Mouse (Mus musculus) limb, embryonic 10.5 days (tissue): Measurements from ENCODE around the gene Ctbp2. TPM values are rescaled to one million over a fixed set of nuclear protein-coding genes. Genes with fewer than 3 reads are reported as not detected.

Experiments used
- DNase-seq: peaks from one replicate; pipeline ENCODE4 v3.0.0-alpha.2; 2017; ENCODE audit warnings: low spot score
- H3K27ac ChIP-seq: fragments of 300-500 bp; sonication (generic); 2 replicates; pipeline ENCODE4 v1.5.1; 2016; ENCODE audit warnings: mild to moderate bottlenecking
- H3K27me3 ChIP-seq: fragments of 300-500 bp; sonication (generic); 2 replicates; pipeline ENCODE4 v1.6.1; 2016; ENCODE audit warnings: low read depth, mild to moderate bottlenecking; ENCODE audit not compliant: poor library complexity, severe bottlenecking
- H3K36me3 ChIP-seq: fragments of 300-500 bp; sonication (generic); 2 replicates; pipeline ENCODE4 v1.6.1; 2016; ENCODE audit warnings: mild to moderate bottlenecking, moderate library complexity
- H3K4me1 ChIP-seq: fragments of 300-500 bp; sonication (generic); 2 replicates; pipeline ENCODE4 v1.6.1; 2016
- H3K4me3 ChIP-seq: fragments of 300-500 bp; sonication (generic); 2 replicates; pipeline ENCODE4 v1.5.1; 2016; ENCODE audit warnings: mild to moderate bottlenecking, moderate library complexity
- H3K9me3 ChIP-seq: fragments of 300-500 bp; sonication (generic); replicated peaks from 2 replicates; pipeline ENCODE4 v1.6.1; 2016; ENCODE audit warnings: mild to moderate bottlenecking
- WGBS: fragments of 180-500 bp; shearing (Covaris S2); methylation state at CpG from one replicate; pipeline ENCODE4 v1.1.7; 2016; 5-methylcytosine and 5-hydroxymethylcytosine counted together
- polyA plus RNA-seq: library from polyadenylated mRNA; unstranded; fragments of >200 nt; fragmentation: Nextera tagmentation; extraction: Ambion mirVana; gene quantifications from 2 replicates; pipeline ENCODE4 v1.2.1, GENCODE M21; 2016

The Ctbp2 gene
- polyA plus RNA-seq, 1 experiment from 2014 or later = 145 TPM

GRCm38 (mm10) chr7:133044721-133045120, 79.4 kb downstream of the Ctbp2 start:
- peaks cover 65% of the 10 kb centered on the region for H3K4me1 ChIP-seq
- H3K9me3 ChIP-seq = no peaks in the 10 kb centered on the region
- no peaks in the 10 kb centered on the region for H3K27me3 ChIP-seq
- WGBS = 60% methylated on average over 4 of the region's 4 CpGs
- no peak overlapping the region for H3K27ac ChIP-seq
- H3K36me3 ChIP-seq = peaks cover 44% of the 10 kb centered on the region
- no peak overlapping the region for H3K4me3 ChIP-seq
- no peak for DNase-seq

DNA sequence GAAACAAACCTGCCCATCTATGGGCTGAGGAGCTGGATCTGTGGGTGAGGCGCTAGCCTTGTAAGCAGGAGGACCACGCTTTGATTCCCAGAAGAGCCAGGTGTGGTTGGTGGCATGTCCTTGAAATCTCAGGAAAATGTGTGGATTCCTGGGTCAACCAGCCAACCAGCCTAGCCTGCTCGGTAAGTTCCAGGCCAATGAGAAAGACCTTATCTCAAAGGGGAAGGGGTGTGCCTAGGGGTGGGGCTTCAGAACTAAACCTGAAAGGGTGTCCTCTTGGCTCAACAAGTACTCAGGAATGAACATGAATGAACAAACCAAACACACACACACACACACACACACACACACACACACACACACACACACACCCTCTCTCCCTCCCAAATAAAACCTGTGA, 82.4 kb downstream of the Ctbp2 start:
- Histone ChIP-seq H3K36me3 (peaks cover 38% of the 10 kb centered on the region), H3K4me1 (peaks cover 82% of the 10 kb centered on the region), H3K27me3 (no peaks in the 10 kb centered on the region), H3K27ac (peak overlapping the region; percentile 30; the same call in 1 of the 2 replicates), H3K4me3 (no peak overlapping the region), H3K9me3 (no peaks in the 10 kb centered on the region)
- DNase-seq = no peak
- 71% methylated on average over 3 of the region's 3 CpGs for WGBS

DNA sequence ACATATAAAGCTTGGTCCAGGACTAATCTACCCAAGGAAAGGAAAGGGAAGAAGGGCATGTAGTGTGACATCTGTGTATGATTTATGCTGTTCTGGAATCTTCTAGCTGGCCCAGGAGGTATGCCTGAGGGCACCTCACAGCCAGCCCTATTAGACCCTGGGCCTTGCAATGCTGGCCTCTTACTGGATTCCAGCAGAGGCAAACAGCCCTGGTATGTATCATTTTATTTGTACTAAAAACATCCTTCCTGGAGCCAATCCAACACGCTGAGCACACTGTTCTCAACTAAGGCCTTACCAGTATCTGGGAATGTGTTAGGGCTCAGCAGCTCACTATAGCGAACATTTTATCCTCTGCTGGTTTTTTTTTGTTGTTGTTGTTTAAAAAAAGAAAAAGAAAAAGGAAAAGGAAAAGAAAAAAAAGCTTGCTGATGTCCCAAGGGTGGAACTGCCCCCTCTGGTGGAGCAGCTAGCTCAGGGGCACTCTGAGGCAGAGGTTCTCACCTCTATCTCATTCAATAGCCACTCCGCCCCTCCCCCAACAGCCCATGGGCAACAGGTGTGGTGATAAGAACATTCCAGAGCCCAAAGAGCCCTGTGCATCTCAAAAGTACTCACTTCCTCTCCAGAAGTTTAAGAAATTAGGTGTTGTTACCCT, 83.3 kb downstream of the Ctbp2 start:
- Histone ChIP-seq H3K4me1 (peaks cover 92% of the 10 kb centered on the region), H3K4me3 (no peak overlapping the region), H3K27me3 (no peaks in the 10 kb centered on the region), H3K9me3 (no peaks in the 10 kb centered on the region), H3K27ac (peak overlapping the region; percentile 39; the same call in 1 of the 2 replicates), H3K36me3 (peaks cover 32% of the 10 kb centered on the region)
- WGBS = 89% methylated on average over 3 of the region's 3 CpGs
- no peak for DNase-seq

DNA sequence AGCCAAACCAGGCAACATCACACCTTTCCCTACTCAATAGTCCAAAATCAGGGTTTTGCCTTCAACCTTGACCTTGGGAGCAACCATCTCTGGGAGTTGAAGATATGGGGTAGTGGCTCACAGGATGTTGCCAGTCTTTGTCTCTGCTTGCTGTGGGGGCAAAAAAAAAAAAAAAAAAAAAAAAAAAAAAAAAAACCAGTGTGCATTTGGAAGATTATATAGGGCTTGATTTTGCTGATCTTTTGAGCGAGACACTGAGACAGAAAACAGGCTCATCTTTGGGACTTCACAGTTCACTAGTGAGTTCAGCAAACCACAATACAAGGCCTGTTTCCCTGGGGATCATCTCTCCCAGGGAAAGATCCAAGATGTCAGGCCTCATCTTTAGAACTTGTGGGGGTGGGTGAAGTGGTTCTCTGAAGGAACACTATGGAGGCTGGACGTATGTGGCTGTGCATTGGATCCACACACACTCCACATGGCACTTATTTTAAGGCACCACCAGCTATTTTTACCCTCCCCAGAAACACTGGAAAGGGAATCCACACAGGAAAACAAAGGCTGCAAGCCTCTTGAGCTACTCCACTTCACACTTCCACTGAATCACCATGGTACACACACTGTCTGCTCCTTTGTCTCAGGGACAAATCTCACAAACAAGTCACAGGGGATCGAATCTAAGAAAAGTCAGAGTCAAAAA, 84.4 kb downstream of the Ctbp2 start:
- H3K27me3 ChIP-seq = no peaks in the 10 kb centered on the region
- H3K36me3 ChIP-seq = peaks cover 27% of the 10 kb centered on the region
- no peak for DNase-seq
- H3K4me3 ChIP-seq = no peak overlapping the region
- peaks cover 92% of the 10 kb centered on the region for H3K4me1 ChIP-seq
- H3K9me3 ChIP-seq = no peaks in the 10 kb centered on the region
- 80% methylated on average over 3 of the region's 3 CpGs for WGBS
- peak overlapping the region; percentile 39; the same call in 1 of the 2 replicates for H3K27ac ChIP-seq

GRCm38 (mm10) chr7:133037618-133038017, 86.5 kb downstream of the Ctbp2 start:
- Histone ChIP-seq H3K9me3 (no peaks in the 10 kb centered on the region), H3K4me1 (peaks cover 100% of the 10 kb centered on the region), H3K36me3 (peaks cover 10% of the 10 kb centered on the region; the same call in 1 of the 2 replicates), H3K27ac (peak overlapping the region; percentile 86), H3K4me3 (peak overlapping the region; percentile 28), H3K27me3 (no peaks in the 10 kb centered on the region)
- 16% methylated on average over 4 of the region's 4 CpGs for WGBS
- DNase-seq = peak; percentile 75

GRCm38 (mm10) chr7:133037217-133037616, 86.9 kb downstream of the Ctbp2 start:
- 18% methylated on average over 5 of the region's 5 CpGs for WGBS
- DNase-seq = peak; percentile 78
- Histone ChIP-seq H3K27ac (peak overlapping the region; percentile 86), H3K4me1 (peaks cover 99% of the 10 kb centered on the region), H3K9me3 (no peaks in the 10 kb centered on the region), H3K27me3 (no peaks in the 10 kb centered on the region), H3K36me3 (peaks cover 10% of the 10 kb centered on the region; the same call in 1 of the 2 replicates), H3K4me3 (peak overlapping the region; percentile 28)

- DNase-seq = no peak
- H3K27me3 ChIP-seq = no peaks in the 10 kb centered on the region
- peak overlapping the region; percentile 86 for H3K27ac ChIP-seq
- H3K4me1 ChIP-seq = peaks cover 92% of the 10 kb centered on the region
- no peak overlapping the region for H3K4me3 ChIP-seq
- peaks cover 15% of the 10 kb centered on the region for H3K36me3 ChIP-seq
- H3K9me3 ChIP-seq = no peaks in the 10 kb centered on the region
Measured at GRCm38 (mm10) chr7:133035901-133036300, 88.3 kb downstream of the Ctbp2 start.

GRCm38 (mm10) chr7:133032589-133033203, 91.5 kb downstream of the Ctbp2 start:
- Histone ChIP-seq H3K4me1 (peaks cover 64% of the 10 kb centered on the region), H3K27me3 (no peaks in the 10 kb centered on the region), H3K27ac (peak overlapping the region; percentile 54), H3K36me3 (peaks cover 35% of the 10 kb centered on the region), H3K9me3 (no peaks in the 10 kb centered on the region), H3K4me3 (no peak overlapping the region)
- WGBS = 60% methylated on average over 9 of the region's 9 CpGs
- peak; percentile 78 for DNase-seq

- no peak overlapping the region for H3K4me3 ChIP-seq
- no peaks in the 10 kb centered on the region for H3K9me3 ChIP-seq
- 80% methylated on average over 8 of the region's 8 CpGs for WGBS
- peaks cover 35% of the 10 kb centered on the region for H3K36me3 ChIP-seq
- DNase-seq = no peak
- peaks cover 64% of the 10 kb centered on the region for H3K4me1 ChIP-seq
- no peaks in the 10 kb centered on the region for H3K27me3 ChIP-seq
- H3K27ac ChIP-seq = no peak overlapping the region
Measured at GRCm38 (mm10) chr7:133029496-133030047, 94.6 kb downstream of the Ctbp2 start.

GRCm38 (mm10) chr7:133029004-133029403, 95.2 kb downstream of the Ctbp2 start:
- peaks cover 64% of the 10 kb centered on the region for H3K4me1 ChIP-seq
- H3K9me3 ChIP-seq = no peaks in the 10 kb centered on the region
- no peak for DNase-seq
- H3K36me3 ChIP-seq = peaks cover 38% of the 10 kb centered on the region
- no peak overlapping the region for H3K4me3 ChIP-seq
- no peaks in the 10 kb centered on the region for H3K27me3 ChIP-seq
- H3K27ac ChIP-seq = no peak overlapping the region
- 90% methylated on average over 8 of the region's 8 CpGs for WGBS

DNA sequence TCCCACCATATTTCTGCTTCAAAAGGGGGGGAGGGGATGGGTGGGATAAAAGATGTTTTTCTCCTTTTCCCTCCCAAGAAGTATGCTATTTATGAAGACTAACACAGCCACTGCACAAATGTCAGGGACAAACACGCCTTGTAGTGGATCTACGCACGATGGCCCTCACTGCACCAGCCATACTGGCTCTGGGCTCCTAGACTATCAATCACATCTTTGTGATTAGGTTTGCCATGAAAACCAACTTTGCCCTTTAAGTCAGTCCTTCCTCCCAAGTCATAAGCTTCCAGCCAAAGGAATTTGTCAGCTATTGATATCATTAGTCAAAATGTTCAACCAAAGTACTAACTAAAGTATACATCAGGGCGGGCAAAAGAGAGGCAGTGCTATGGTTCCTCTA, 96.2 kb downstream of the Ctbp2 start:
- no peak overlapping the region for H3K4me3 ChIP-seq
- H3K4me1 ChIP-seq = peaks cover 53% of the 10 kb centered on the region

DNA sequence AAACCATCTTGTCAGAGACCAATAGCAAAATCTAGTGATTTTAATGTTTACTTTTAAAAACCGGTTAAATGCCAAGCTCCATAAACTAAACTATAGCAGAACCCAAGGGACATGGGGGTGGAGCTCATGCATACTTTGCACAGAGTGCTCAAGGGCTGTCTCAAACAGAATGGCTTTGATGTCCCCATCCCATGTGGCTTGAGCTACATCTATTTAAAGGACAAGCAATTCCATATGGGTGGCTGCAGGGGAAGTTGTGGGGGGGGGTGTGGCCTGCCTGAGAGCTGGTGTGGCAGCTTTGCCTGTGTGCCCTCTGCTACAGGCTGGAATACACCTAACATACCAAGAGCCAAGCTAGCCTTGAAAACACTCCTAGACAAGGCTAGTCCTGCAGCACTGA, 99.5 kb downstream of the Ctbp2 start:
- H3K9me3 ChIP-seq = no peaks in the 10 kb centered on the region
- no peak overlapping the region for H3K4me3 ChIP-seq
- WGBS = 64% methylated on average over 1 of the region's 1 CpGs
- no peaks in the 10 kb centered on the region for H3K27me3 ChIP-seq
- H3K27ac ChIP-seq = no peak overlapping the region
- peaks cover 58% of the 10 kb centered on the region for H3K4me1 ChIP-seq
- DNase-seq = peak; percentile 52
- H3K36me3 ChIP-seq = peaks cover 39% of the 10 kb centered on the region

More for the DNA sequence above, 96.2 kb downstream of the Ctbp2 start:
- Histone ChIP-seq H3K27ac (no peak overlapping the region), H3K9me3 (no peaks in the 10 kb centered on the region), H3K36me3 (peaks cover 46% of the 10 kb centered on the region), H3K27me3 (no peaks in the 10 kb centered on the region)
- no peak for DNase-seq
- 92% methylated on average over 4 of the region's 4 CpGs for WGBS
